Mouse (Mus musculus) hindbrain, embryonic 11.5 days (tissue): ENCODE results near the gene Herc3. TPM values are rescaled to one million over a fixed set of nuclear protein-coding genes. Genes with fewer than 3 reads are reported as not detected.

Source experiments
- ATAC-seq: fragments of 200-750 bp; cut with Nextera tagmentation; 2 replicates; pipeline ENCODE4 v1.8.0; 2017; ENCODE audit warnings: mild to moderate bottlenecking, moderate TSS enrichment, moderate library complexity; ENCODE audit not compliant: low FRiP score
- DNase-seq: peaks from one replicate; pipeline ENCODE4 v3.0.0-alpha.2; 2015; ENCODE audit warnings: low spot score
- H3K27ac ChIP-seq: fragments of 300-500 bp; sonication (generic); 2 replicates; pipeline ENCODE4 v1.5.1; 2014; ENCODE audit warnings: mild to moderate bottlenecking, low read depth, low read length
- H3K27me3 ChIP-seq: fragments of 300-500 bp; sonication (generic); 2 replicates; pipeline ENCODE4 v1.6.1; 2014; ENCODE audit warnings: mild to moderate bottlenecking, low read length, moderate library complexity, mixed read lengths; ENCODE audit not compliant: control insufficient read depth, insufficient read depth
- H3K36me3 ChIP-seq: fragments of 300-500 bp; sonication (generic); 2 replicates; pipeline ENCODE4 v1.6.1; 2014; ENCODE audit warnings: mild to moderate bottlenecking, low read length, moderate library complexity, mixed read lengths; ENCODE audit not compliant: control insufficient read depth, insufficient read depth
- H3K4me1 ChIP-seq: fragments of 300-500 bp; sonication (generic); replicated peaks from 2 replicates; pipeline ENCODE4 v1.6.1; 2014; ENCODE audit warnings: low read length, mixed read lengths; ENCODE audit not compliant: control insufficient read depth, insufficient read depth
- H3K4me2 ChIP-seq: fragments of 300-500 bp; sonication (generic); replicated peaks from 2 replicates; pipeline ENCODE4 v1.6.1; 2014; ENCODE audit warnings: mild to moderate bottlenecking, low read depth, low read length
- H3K4me3 ChIP-seq: fragments of 300-500 bp; sonication (generic); 2 replicates; pipeline ENCODE4 v1.5.1; 2014; ENCODE audit warnings: low read depth, low read length
- H3K9ac ChIP-seq: fragments of 300-500 bp; sonication (generic); 2 replicates; pipeline ENCODE4 v1.6.1; 2014; ENCODE audit warnings: low read depth, low read length
- H3K9me3 ChIP-seq: fragments of 300-500 bp; sonication (generic); 2 replicates; pipeline ENCODE4 v1.6.1; 2016; ENCODE audit warnings: low read length; ENCODE audit not compliant: control insufficient read depth
- WGBS: fragments of 180-500 bp; shearing (Covaris S2); extraction: QIAGEN DNeasy Blood & Tissue Kit; methylation state at CpG from one replicate; pipeline ENCODE4 v1.1.7; 2014; 5-methylcytosine and 5-hydroxymethylcytosine counted together
- polyA plus RNA-seq: library from polyadenylated mRNA; unstranded; fragments of >200 nt; fragmentation: Nextera tagmentation; extraction: Ambion mirVana; gene quantifications from 2 replicates; pipeline ENCODE4 v1.2.1, GENCODE M21; 2014

The Herc3 gene
- polyA plus RNA-seq, 1 experiment from 2014 or later: 5.6 TPM

DNA sequence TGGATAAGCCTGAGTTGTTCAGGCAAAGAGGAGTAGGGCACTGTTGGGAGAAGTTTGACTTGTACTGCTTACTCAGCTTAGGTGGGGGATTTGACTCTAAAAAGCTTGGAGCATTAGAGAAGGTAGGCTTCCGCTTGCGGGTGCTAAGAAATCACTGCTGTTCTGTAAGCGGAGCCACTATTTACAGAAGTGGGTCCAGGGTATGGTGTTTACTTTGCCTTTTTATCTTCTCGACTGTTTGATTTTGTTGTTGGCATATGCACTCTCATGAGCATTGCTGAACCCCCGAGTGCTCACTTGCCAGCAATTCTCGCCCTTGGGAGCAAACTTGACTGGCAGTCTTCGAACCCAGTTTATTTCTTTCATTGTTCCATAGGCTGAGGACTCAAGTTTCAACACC lies 69.3 kb downstream of the Herc3 start:
- H3K4me1 ChIP-seq: no peaks in the 10 kb centered on the region
- 88% methylated on average over 7 of the region's 7 CpGs for WGBS
- ATAC-seq (no peak), DNase-seq (no peak)
- H3K27me3 ChIP-seq: no peaks in the 10 kb centered on the region
- no peaks in the 10 kb centered on the region for H3K36me3 ChIP-seq
- H3K27ac ChIP-seq: no peak overlapping the region
- H3K4me2 ChIP-seq: no peak overlapping the region
- H3K9ac ChIP-seq: no peak overlapping the region
- no peak overlapping the region for H3K4me3 ChIP-seq
- no peaks in the 10 kb centered on the region for H3K9me3 ChIP-seq

DNA sequence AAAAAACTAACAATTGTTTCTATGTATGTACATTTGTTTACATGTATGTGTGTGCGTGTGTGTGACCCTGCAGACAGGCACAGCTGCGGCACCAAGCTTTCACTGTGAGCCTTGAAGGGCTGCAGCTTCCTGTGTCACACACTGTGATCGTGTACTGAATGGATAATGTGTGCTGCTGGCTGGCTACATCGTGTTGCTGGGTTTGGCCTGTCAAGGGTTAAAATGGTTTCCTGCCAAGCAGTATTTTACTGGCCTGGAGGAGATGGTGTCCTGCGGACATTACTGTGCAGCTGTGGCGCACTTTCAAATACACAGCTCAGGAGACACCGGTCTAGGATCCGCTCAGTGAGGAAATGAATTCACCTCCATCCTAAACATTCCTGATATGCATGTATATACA lies 71.9 kb downstream of the Herc3 start:
- Histone ChIP-seq H3K9ac (no peak overlapping the region), H3K4me1 (no peaks in the 10 kb centered on the region), H3K9me3 (no peaks in the 10 kb centered on the region; the same call in none of the 2 replicates), H3K27me3 (no peaks in the 10 kb centered on the region), H3K4me3 (no peak overlapping the region), H3K4me2 (no peak overlapping the region), H3K36me3 (no peaks in the 10 kb centered on the region), H3K27ac (no peak overlapping the region)
- DNase-seq (peak; percentile 71), ATAC-seq (peak; percentile 83)
- WGBS: 38% methylated on average over 8 of the region's 8 CpGs

DNA sequence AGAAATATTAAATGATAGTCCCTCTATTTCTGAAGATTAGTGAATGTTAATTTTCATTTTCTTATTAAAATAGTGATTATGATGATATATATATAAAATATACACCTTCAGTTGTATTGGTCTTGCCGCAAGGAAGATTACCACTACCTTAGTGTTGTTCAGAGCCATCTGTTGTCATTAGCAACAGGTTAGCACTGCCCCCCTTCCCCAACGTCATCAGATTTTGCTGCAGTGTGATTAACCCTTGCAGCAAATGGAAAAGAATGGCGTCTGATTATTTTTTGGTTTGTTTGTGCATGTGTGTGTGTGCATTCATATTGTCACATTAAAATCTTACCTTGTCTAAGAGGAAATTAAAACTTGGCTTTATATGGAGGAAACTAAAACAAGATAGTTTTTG lies 73.3 kb downstream of the Herc3 start:
- H3K9ac ChIP-seq: no peak overlapping the region
- no peaks in the 10 kb centered on the region for H3K4me1 ChIP-seq
- no peaks in the 10 kb centered on the region for H3K27me3 ChIP-seq
- WGBS: 57% methylated on average over 3 of the region's 3 CpGs
- peak; percentile 35 for DNase-seq
- H3K4me3 ChIP-seq: no peak overlapping the region
- ATAC-seq: no peak
- H3K4me2 ChIP-seq: no peak overlapping the region
- H3K27ac ChIP-seq: no peak overlapping the region
- H3K36me3 ChIP-seq: no peaks in the 10 kb centered on the region
- no peaks in the 10 kb centered on the region; the same call in none of the 2 replicates for H3K9me3 ChIP-seq

DNA sequence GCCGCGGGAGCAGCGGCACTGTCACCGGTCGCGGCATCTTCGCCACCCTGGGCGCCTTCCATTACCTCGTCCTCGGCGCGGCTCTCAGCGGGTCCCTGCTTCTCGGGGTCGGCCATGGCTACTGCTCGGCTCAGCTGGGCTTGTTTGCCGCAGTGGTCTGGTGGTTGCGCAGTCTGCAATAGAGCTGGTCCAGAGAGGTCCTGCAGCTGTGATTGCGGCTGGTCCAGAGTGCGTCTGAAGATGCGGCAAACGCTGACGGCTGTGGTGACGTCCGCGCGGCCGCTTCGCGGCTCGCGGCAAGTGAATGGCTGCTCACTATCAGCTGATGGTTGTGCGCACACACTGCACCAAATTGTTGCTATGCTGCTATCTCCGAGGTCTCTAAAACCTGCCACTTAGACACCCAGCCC lies 75.6 kb downstream of the Herc3 start, which contains the start of gene Nap1l5:
Gene Nap1l5 (minus strand): TSS at position 225 of the 410 bp plus-strand sequence.
- DNase-seq: peak; percentile 63
- no peak within 1 kb of the TSS for H3K27ac ChIP-seq
- 35% methylated on average over 34 of the region's 34 CpGs for WGBS
- H3K36me3 ChIP-seq: no peaks in the 10 kb centered on the region
- H3K27me3 ChIP-seq: no peaks in the 10 kb centered on the region
- H3K9ac ChIP-seq: peak within 1 kb of the TSS; percentile 37; the same call in 1 of the 2 replicates
- H3K4me2 ChIP-seq: peak within 1 kb of the TSS; percentile 52
- H3K4me3 ChIP-seq: peak within 1 kb of the TSS; percentile 38
- no peaks in the 10 kb centered on the region for H3K4me1 ChIP-seq
- H3K9me3 ChIP-seq: no peaks in the 10 kb centered on the region; the same call in none of the 2 replicates
- peak; percentile 90 for ATAC-seq

DNA sequence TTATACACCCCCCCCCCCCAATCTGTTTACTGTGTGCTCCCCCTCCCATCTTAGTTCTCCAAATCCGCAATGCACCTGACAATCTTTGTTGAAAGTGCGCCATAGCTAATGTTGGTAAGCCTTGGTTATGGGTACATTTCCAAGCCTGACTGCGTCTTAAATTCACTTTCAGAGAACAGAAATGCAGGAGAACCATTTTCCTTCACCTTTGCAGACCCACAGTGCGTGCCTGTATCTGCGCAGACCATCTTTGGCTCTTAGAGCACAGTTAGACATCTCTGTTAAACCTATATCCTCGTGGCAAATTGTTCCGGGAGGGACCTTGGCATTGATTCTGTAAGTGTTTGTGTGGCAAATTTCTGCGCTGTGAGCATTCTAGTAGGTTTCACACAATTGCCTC lies 76.1 kb downstream of the Herc3 start:
- H3K4me2 ChIP-seq: peak overlapping the region; percentile 52
- no peaks in the 10 kb centered on the region for H3K27me3 ChIP-seq
- H3K9me3 ChIP-seq: no peaks in the 10 kb centered on the region; the same call in none of the 2 replicates
- H3K4me1 ChIP-seq: no peaks in the 10 kb centered on the region
- H3K27ac ChIP-seq: no peak overlapping the region
- H3K9ac ChIP-seq: no peak overlapping the region
- no peaks in the 10 kb centered on the region for H3K36me3 ChIP-seq
- 84% methylated on average over 8 of the region's 8 CpGs for WGBS
- peak overlapping the region; percentile 38; the same call in 1 of the 2 replicates for H3K4me3 ChIP-seq
- ATAC-seq (no peak), DNase-seq (no peak)

DNA sequence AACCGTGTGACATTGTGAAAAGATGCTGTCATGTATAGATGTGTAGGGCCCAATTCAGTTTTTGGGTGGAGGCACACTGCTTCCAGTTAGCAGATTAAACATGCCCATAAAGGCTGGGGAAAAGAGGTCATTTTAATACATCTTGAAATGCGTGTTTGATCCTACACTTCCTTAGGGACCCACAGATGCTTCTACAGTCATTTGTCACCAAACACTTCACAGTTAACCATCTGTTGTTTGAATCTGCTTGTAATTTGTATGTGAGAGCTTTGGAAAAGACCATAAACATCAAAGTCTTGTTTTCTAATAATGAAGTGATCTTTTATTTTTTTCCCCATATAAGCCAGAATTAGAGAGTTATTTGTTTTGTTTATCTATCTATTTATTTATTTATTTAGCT lies 76.5 kb downstream of the Herc3 start:
- Histone ChIP-seq H3K4me2 (no peak overlapping the region), H3K27ac (no peak overlapping the region), H3K27me3 (no peaks in the 10 kb centered on the region), H3K4me1 (no peaks in the 10 kb centered on the region), H3K4me3 (no peak overlapping the region), H3K9ac (no peak overlapping the region), H3K36me3 (no peaks in the 10 kb centered on the region), H3K9me3 (no peaks in the 10 kb centered on the region; the same call in none of the 2 replicates)
- ATAC-seq (no peak), DNase-seq (no peak)
- 73% methylated on average over 2 of the region's 2 CpGs for WGBS

DNA sequence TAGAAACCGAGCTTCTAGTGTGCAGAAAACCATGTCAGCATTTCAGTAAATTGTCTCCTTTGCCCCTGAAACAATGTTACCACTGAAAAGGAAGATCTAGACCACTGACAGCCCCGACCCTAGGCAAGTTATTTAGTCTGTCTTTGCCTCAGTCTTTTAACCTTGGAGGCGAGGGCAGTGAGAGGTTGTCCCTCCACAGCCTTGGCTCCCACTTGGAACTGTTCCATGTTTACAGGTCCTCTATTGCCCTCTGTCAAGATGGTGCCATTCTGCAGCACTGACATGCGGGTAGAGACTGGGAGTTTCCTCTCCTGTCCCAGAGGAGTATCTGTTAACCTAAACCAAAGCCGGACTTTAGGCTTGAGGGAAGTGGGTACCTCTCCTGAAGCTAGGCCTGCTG lies 81.6 kb downstream of the Herc3 start:
- Histone ChIP-seq H3K36me3 (no peaks in the 10 kb centered on the region), H3K9ac (no peak overlapping the region), H3K4me3 (no peak overlapping the region), H3K27ac (no peak overlapping the region), H3K27me3 (no peaks in the 10 kb centered on the region), H3K4me1 (no peaks in the 10 kb centered on the region), H3K4me2 (no peak overlapping the region), H3K9me3 (no peaks in the 10 kb centered on the region)
- WGBS: 71% methylated on average over 5 of the region's 5 CpGs
- ATAC-seq (no peak), DNase-seq (no peak)

DNA sequence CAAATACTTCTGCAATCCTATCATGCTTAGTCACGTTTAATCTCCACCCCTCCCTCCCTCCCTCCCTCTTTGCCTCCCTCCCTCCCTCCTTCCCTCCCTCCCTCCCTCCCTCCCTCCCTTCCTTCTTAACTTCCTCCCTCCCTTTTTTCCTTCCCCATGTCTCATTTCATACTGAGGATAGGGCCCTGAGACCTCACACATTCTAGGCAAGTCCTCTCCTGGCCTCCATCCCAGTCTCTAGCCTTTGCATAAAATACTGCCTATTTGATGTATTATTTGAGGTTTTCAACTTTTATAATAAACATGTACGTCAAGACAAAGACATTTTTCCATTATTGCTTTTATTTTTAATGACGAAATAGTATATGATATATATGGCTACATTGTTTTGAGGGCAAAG lies 82.3 kb downstream of the Herc3 start:
- Histone ChIP-seq H3K9ac (no peak overlapping the region), H3K4me1 (no peaks in the 10 kb centered on the region), H3K36me3 (no peaks in the 10 kb centered on the region), H3K4me2 (no peak overlapping the region), H3K4me3 (no peak overlapping the region), H3K27ac (no peak overlapping the region), H3K27me3 (no peaks in the 10 kb centered on the region), H3K9me3 (no peaks in the 10 kb centered on the region)
- DNase-seq: no peak
- 85% methylated on average over 3 of the region's 3 CpGs for WGBS
- ATAC-seq: no peak

DNA sequence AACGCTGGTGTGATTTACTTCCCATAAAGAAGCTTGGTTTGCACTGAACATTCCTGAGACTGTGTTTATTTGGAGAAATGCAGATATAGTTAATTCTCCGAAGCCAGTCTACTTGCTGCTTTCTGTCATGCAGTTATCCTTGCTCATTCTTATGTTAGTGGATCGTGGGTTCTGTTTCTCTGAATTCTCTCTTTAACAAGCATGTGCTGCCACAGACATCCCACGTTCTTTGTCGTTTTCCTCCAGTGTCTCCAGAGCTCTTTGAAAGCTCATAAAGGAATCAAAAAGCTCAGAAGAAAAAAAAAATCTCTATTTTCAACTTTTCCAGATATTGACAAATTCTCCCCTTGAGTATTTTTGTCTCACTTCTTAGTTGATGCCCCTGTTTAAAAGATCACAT lies 82.7 kb downstream of the Herc3 start:
- Histone ChIP-seq H3K27me3 (no peaks in the 10 kb centered on the region), H3K9ac (no peak overlapping the region), H3K9me3 (no peaks in the 10 kb centered on the region), H3K4me3 (no peak overlapping the region), H3K4me2 (no peak overlapping the region), H3K4me1 (no peaks in the 10 kb centered on the region), H3K27ac (no peak overlapping the region), H3K36me3 (no peaks in the 10 kb centered on the region)
- 90% methylated on average over 5 of the region's 5 CpGs for WGBS
- DNase-seq (no peak), ATAC-seq (no peak)
